Mouse (Mus musculus) left cerebral cortex, adult 9 months (tissue): ENCODE results near the gene Slc38a9.
A peak's percentile ranks its signal among the peaks of the same experiment; 100 is the strongest.

Experiments
- DNase-seq, 2 experiments: peaks; one replicate each; pipeline ENCODE4 v3.0.0; 2022; ENCODE audit warnings: low spot score in 2 of 2

Gene Slc38a9

DNA sequence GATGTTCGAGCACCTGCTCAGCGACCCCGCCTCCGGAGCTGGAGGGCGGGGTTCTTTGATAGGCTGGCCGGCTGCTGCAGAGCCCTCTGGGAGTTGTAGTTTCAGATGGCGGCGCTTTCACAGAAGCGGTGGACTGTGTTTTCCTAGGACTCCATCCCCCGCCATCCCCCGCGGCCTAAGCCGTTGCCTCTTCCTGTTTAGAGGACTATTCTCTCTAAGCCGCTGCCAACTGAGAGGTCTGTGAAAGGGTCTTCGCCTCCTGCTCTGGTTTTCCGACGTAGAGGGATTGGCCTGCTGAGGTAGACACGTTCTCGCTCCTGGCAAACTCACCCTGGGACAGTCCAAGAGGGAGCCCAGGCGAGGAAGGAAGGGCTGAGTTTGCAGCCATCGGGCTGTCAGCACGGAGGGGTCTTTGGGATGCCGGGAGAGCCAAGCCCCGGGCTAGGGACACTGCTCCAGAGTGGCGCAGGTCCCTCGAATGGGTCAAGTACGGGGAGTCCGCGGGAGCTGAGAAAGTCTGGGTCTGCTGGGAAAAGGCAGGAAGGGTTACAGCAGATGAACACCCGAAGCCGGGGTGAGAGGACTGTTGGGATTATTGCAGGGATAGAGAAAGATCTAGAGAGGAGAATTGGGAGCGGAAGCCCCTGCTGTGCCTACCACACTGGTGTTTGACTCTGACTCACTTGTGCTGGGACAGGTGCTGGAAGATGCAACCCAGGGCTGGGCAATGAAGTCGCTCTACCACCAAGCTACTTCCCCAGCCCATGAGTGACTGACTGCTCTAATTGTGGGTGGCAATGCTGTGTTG is at the start of gene Slc38a9:
TSS of gene Slc38a9 (plus strand) at position 178 of the 808 bp plus-strand sequence.
- peak; percentile 85 to 95 for DNase-seq

DNA sequence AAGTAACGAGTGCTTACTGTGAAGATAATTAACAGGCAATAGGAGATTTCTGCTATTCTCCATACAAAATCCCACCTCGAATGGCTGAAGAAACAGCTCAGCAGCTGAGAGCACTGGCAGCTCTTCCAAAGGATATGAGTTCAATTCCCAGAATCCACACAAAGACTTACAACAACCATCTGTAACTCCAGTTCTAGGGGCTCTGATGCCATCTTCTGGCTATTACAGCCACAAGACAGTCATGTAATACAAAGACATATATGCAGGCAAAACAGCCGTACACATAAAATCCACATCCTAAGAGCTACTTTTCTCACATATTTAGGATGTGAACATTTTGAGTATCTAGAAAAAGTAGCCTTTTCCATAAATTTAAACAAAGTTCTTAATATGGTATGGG is 39.0 kb upstream of the Slc38a9 start:
- DNase-seq = no peak

DNA sequence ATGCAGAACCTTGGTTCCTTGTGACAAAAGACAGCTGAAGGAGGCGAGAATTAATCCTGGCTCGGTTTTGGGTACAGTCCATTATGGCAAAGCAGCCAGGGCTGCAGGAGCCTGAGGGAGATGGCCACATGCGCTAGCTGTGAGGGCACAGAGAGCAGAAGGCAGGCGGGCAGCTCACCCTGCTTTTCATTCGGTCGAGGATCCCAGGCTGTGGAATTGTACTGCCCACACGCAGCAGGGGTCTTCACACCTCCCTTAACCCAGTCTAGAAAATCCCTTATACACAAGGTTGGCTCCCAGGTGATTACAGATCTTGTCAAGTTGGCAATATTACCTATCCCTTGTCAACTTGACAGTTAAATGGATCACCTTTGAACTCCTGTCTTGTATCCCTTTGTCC is 36.9 kb upstream of the Slc38a9 start:
- no peak for DNase-seq

DNA sequence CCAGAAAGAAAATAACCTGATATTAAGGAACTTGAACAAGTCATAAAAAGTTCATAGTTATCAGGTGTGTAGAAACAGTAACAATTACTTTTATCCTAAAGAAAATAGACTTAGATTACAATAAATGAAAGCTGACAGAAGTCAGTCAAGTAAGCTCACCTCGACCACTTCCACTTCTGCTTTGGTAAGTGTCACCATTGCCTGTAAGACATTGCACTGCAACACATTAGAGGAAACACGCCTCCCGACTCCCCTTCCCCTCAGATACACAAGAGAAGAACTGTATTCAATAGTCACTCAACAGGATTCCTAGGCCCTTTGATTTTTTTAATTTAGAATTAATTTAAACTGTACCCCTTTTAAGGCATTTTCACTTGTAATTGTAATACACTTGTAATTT is 35.9 kb upstream of the Slc38a9 start:
- DNase-seq = no peak

DNA sequence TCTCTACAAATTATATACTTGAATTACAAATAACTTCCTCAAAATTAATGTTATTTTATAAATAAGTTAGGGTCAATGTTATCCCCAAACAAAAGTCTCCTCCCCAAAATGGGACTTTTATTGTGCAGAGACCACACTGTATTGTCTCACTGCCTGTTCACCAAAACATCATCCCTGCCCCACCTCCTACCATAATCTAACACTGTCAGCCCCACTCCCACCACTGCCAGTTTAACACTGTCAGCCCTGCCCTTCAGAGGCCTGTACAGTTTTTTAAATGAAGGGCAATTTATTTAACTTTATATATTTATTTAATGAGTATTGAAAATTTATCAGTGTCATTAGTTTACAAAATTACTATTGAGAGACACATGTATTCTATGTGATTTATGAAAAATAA is 35.0 kb upstream of the Slc38a9 start:
- DNase-seq = no peak

DNA sequence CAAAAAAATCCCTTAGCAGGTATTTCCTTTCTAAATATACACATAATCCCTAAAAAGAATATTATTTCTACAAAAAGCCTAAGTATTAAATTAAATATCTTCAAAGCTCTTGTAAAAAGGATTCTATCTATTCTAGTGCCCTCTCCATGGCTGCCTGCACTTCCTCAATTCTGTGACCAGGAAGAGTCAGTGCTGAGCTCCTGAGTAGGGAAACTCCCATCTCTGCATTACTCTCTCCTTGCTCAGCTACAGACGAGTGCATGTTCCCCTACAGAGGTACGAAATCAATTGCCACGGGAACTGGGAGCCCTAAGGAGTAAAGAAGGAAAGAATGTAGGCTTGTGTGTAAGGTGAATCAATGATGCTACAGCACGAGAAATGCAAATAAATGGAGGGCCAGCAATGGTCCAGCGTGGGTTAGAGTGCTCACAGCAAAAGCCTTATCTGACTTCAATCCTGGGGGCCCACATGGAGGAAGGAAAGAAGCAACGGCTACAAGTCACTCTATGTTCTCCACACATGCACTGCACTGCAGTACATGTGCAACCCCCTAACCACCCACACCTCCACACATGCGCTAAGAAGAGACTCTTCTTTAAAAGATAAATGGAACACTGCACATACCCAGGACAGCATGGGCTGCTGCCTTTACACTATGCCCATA is 25.2 kb upstream of the Slc38a9 start:
- no peak for DNase-seq

DNA sequence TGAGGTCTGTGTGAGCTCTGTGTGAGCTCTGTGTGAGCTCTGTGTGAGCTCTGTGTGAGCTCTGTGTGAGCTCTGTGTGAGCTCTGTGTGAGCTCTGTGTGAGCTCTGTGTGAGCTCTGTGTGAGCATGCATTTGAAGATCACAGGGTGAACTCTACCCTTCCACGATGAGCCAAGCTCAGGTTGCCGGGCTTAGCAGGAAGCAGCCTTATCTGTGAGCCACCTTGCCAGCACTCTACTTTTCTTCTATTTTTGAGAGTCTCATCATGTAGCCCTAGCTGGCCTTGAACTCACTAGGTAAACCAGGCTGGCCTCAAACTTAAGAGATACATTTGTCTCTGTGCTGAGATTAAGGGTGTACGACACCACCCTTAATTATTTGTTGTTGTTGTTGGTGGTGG is 24.1 kb upstream of the Slc38a9 start:
- DNase-seq = no peak

DNA sequence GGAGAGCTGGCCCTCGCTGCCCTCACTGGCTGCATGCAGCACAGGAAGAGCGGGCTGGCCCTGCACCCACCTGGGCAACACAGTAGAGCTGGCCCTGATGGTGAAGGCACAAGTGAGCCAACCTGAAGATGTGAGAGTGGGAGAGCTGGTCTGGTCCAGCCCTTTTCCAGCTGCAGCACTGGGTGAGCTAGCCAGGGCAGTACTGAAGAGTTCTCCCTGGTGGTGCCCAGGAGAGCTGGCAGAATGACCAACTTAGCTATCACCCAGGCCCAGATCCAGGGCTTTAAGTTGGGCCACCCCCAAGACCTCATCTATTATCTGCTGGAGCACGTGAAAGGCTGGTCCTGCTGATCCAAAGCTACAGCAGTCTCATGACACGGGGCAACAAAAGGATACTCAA is 21.4 kb upstream of the Slc38a9 start:
- DNase-seq = no peak

DNA sequence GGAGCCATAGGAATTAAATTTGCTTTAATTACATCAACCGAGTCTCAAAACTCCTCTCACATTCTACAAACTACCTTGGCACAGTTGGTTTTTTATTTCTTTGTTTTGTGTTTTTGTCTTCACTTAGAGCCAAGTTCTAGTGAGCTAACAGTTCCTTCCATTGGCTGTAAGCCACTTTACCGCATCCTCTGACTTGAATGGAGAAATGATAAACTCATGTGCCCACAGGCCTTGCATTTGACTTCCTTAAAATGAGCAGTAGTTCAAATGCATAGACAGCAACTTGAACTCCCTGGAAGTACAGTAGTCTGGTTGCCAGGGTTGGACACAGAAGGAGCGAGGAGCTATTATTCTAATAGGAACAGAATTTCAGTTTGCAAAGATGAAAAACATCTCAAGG is 17.7 kb upstream of the Slc38a9 start:
- DNase-seq = no peak

DNA sequence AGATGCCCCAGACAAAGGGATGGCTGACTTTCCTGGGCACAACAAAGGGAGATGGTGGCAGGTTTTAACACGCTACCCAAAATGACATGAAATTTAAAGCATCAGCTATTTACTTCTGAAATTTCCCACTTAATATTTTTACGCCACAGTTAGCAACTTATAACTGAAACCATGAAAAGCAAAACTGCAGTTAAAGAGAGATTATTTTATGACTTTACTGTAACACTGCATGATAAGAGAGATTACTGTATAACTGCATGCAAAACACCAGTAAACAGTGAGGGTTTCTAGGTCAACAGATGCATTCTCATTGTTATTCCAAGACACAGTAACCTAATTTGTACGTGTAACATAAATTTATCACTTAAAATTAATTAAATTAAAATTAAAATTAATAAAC is 15.6 kb upstream of the Slc38a9 start:
- DNase-seq = no peak

DNA sequence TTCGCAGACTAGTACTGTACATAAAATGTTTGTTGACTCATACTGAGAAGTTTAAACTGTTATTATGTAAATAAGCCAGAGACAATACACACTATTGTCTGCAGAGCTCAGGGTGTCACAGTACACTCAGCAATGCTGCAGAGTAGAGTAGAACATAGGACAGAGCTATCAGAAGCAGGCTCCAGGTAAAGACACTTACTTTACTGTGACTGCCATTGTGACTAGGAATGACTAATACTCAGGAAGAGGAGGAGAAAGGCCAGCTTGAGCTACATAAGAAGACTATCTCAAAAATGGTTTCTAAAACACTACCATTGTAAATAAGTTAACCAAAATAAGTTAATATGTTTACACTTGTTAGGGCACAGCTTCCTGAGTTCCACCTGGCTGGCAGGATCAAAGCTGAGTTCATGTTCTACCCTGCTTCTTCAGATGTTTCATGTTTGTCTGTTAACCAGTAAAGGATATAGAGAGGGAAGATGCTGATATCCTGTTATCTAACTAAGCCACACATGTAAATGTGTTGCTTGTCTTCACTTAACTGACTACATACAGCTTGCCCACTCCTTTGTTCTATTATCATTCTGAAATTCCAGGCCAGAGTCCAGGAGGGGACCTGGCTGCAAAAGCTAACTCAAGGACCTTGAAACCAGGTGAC is 14.9 kb upstream of the Slc38a9 start:
- no peak for DNase-seq

DNA sequence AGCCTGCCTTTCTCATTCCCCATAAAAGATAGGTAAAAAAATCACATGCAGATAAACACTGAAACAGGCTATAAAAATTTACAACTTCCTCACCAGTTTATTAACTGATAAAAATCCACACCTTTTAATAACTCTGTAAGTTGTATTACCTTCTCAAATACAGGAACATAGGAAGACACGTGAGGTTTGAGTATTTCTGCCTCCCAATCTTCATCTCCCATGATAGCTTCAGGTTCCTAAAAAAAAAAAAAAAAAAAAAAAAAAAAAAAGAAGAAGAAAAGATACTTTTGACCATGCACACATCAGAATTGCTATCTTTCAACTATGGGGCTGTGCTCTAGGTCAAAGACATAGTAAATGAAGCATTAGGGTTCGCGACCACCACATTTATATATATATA is 9.4 kb upstream of the Slc38a9 start:
- no peak for DNase-seq

DNA sequence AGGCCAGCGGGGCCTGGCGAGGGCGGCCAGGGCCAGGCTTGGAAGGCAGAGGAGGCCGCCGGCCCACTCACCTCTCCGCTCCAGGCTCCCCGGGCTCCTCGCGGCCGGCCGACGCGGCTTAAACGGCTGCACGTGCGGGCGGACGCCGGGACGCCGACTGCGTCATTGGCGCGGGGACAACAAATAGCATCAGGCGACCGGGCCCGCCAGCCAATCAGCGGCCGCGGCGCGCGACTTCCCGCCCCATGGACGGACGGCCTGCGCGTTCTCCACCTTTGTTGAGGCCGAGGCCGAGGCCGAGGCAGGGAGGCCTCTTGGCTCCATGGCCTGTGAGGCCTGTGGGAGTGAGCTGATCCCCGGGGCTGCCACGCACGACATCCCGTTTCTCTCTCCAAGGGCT is 8.3 kb upstream of the Slc38a9 start, which contains the start of gene Ddx4:
TSS of gene Ddx4 (minus strand) at position 271 of the 400 bp plus-strand sequence.
- no peak for DNase-seq

DNA sequence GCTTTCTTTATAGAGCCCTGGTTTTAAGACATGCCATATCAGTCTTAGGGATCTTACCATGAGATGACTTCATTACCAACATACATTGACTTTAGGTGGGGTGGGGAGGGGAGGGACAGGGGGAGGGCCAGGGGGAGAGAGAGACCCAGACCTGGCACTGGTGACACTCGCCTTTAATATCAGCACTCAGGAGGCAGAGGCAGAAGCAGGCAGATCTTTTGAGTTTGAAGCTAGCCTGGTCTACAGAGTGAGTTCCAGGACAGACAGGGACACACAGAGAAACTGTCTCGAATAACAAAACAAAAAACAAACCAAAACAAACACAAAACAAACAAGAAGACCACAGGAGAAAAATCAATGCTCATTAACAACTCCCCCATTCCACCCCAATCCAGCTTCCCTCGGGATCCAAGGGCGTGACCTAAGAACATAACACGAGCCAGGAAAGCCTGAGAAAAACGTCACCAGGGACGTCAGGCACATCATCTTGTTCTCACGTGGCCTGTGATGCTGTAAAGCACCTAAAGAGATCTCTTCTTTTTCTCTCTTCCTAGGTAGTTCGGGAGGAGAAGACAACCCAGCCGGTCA is 471 bp upstream of the Slc38a9 start:
- DNase-seq = no peak

DNA sequence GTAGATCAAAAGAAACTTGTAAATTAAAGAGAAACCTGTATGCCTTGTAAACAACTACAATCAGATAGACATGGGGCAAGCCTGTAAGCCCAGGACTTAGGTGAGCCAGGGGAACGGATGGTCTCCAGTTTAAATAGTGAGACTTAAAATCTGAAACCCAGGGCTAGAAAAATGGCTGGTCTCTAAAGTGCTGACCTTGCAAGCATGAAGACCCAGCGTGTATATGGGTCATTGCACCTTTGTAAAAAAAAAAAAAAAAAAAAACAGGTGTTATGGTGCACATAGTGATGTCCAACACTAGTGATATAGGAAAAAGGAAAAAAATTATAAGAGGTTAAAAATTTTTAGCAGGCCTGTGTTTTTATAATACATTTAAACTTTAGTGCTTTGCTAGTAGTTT is 1.1 kb downstream of the Slc38a9 start:
- no peak for DNase-seq

DNA sequence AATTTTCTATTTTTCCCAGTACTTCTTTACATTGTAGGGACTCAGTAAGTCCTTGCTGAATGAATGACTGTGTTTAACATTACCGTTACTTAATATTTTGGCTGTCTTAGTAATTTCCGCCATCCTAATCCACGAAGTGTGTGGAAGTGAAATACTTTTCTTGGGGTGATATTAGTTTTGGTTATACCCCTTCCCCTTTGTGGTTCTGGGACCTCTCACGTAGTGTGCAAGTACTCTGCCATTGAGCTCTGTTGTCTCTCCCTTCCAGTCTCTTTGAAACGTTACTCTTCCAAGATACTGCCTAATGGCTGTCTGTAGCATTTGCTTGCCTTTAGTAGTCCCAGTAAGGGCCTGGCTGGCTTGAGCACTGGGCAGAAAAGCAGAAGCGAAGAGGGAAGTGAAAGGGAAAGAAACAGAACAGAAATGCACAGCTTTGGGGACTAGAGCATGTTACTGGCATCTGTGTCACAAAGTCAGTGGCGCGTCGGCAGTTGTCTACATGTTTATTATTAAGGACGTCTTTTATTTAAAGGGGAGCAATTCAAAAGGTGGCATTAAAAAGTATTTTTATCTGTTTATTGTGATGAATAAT is 6.0 kb downstream of the Slc38a9 start:
- no peak for DNase-seq

DNA sequence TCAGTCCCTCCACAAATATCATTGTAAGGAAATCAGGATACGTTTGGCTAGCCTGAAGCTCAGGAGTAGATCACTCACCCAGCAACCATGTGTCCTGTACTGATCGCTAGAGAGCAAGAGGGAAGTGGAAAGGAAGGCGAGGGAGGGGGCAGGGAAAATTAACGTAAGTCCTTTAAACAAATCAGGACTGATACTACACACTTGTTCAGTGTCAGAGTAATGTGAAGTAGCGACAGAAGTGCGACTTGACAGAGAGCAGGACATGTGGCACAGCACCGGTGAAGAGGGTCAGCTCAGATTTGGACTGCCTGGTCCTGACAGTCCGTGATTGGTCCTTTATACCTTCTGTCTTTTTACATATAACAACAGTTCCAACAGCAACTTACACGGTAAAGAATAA is 6.7 kb downstream of the Slc38a9 start:
- DNase-seq = no peak

DNA sequence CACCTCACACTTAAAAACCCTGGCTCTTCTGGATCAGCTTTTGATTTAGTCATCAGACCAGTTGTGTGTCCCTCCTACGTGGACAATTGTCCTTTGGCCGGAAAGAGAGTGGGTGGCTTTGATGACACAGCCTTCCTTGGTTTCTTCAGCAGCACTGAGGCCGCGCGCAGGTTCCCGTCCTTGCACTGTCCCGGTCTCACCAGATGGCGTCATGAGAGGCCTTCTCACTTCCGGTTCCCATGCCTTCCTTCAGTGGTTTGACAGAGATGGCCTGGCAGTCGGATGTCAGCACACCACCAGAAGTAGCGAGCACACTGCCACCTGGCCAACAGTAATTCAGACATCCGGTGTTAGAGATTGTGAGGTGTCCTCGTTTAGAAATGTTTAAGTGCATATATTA is 11.2 kb downstream of the Slc38a9 start:
- DNase-seq = no peak

DNA sequence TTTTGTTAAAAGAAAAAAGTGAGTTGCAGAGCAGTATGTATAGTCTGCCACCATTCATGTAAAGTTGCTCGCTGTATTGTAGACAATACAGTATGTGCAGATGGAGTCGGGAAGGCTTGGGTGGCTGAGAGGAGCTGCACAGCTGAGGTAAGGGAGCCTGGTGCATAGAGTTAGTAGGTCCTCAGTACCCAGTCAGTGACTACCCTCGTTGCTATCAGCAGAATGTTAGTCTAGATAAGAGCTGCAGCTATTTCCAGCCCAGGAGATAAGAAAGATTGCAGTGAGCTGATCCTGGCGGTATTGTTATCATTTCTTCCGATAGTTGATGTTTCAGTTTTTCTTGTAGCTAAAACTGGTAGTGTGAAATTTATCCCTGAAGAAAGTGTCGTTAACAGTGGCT is 12.2 kb downstream of the Slc38a9 start:
- no peak for DNase-seq

DNA sequence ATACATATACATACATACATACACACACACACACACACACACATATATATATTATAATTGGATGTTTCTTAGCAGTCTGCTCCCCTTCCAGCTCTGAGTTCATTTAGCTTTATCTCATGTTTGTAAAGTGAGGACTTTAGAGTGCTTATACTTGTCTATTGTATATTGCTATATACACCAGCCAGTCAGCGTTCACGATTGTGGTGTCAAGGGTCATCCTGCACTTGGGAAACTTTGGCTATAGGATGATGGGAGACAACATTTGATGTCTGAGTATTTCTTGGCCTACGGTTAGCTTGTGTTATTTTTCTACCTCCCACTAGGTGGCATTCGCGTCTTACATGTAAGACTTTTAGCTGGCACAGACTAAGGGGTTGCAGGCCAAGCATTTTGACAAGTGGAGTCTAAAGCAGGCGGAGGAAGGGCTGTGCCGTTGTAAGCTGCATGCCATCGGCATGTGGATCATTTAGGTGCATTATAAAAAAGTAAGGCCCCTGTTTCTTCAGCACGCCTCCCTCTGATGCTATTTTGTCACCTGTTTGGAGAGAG is 13.4 kb downstream of the Slc38a9 start:
- DNase-seq = peak in 1 of 2 experiments; percentile 54

DNA sequence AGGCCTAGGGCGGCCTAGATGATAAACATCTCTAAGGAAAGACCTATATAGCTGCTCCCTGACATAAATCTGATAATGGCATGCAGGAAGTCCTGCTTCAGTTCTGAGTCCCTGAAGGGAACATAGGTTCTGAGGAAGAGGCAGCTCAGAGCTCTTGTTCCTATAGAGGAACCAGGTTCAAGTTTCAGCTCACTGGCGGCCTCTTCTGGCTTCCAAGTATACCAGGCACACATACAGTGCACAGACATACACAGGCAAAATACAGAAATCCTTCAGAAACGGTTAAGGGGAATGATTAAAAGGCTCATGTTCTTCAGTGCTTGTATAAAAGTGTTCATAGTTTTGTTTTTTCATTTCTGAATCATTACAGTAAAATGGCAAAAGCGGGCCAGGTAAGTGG is 17.6 kb downstream of the Slc38a9 start:
- DNase-seq = no peak

DNA sequence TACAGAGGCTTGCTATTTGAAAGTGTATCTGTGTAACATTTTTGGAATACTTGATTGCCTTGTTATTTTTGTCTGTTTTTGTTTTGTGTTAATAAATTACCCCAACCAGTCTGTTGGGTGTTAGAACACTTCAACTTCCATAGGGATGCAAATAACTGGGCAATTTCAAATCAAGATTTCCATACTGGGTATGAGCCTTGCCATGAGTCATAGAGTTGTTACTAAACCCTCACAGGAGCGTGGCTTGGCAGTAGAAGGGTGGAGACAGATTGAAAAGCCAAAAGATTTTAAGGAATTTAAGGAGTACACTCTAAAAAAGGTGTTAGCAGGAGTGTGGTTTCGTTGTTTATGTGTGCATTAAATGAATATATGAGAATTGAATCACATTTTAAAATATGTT is 22.8 kb downstream of the Slc38a9 start:
- no peak for DNase-seq
